Comparison of ENCODE assay signal across 1 mouse cellular context in genomic region chr14:121734217-121734616, GRCm38 (mm10).
TF ChIP-seq lines count a peak whose summit lies in the region.

No protein-coding gene starts in this region.

TF ChIP-seq in CH12.LX, 34 proteins besides CTCF, POLR2A, EP300 and RAD21 (continued from another document):
- TF ChIP-seq NELFE (IDR thresholded peaks at IDR 0.05; ENCODE audit: low read depth, low read length) (no peak), BHLHE40 (IDR thresholded peaks at IDR 0.05; ENCODE audit: low read depth, low read length) (no peak), SIN3A (IDR thresholded peaks at IDR 0.05; ENCODE audit: low read length) (no peak), RCOR1 (conservative IDR thresholded peaks at IDR 0.05; ENCODE audit: low read depth, low read length) (no peak)
